ENCODE assay signal across 8 mouse cellular contexts in the genomic region with DNA sequence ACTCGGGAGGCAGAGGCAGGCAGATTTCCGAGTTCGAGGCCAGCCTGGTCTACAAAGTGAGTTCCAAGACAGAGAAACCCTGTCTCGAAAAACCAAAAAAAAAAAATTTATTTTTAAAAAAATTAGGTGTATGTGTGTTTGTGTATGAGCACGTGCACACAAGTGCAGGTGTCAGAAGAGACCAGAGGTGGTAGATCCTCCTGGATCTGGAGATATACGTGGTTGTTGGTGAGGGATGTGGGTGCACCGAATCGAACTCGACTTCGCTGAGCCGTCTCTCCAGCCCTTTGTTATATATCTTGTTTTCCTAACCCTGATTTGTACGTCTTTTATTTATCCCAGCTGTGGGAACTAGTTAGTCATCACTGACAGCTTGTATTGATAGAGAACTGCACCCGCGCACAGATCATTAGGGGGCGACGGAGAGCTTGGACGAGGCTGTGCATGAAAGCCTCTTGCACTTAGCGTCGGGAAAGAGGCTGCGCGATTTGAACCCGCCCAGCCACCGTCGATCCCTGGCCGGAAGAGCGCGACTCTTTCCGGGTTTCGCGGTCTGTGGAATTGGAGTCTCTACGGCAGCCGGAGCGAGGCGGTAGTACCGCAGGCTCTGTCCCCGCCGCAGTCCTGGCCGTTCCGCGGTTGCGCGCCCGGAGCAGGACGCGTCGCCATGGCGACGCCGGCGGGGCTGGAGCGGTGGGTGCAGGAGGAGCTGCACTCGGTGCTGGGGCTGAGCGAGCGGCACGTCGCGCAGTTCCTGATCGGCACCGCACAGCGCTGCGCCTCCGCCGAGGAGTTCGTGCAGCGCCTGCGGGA. TPM values are rescaled to one million over a fixed set of nuclear protein-coding genes. Genes with fewer than 3 reads are reported as not detected.
A peak's percentile ranks its signal among the peaks of the same experiment; 100 is the strongest.
DNase-seq lines count a peak whose midpoint lies in the region; ATAC-seq and TF ChIP-seq lines count a peak whose summit lies in the region.

A gene (plus strand): TSS at position 575 of the 813 bp plus-strand sequence.

- ATAC-seq in forebrain, embryonic 15.5 days (replicated peaks), result peak; percentile 93
- peak; percentile 91 for ATAC-seq in lung, embryonic 14.5 days (ENCODE audit: insufficient read depth)

- peak within 1 kb of the TSS; percentile 87 for H3K4me2 ChIP-seq in forebrain, embryonic 15.5 days (replicated peaks)
- peak within 1 kb of the TSS; percentile 73 for H3K4me2 ChIP-seq in lung, embryonic 14.5 days

- H3K9me3 ChIP-seq in ES-E14 (ENCODE audit: control insufficient read depth, insufficient read depth, low read depth, low read length), result no peaks in the 10 kb centered on the region
- H3K9me3 ChIP-seq in forebrain, embryonic 15.5 days, result no peaks in the 10 kb centered on the region
- H3K9me3 ChIP-seq in lung, embryonic 14.5 days (ENCODE audit: low read depth, low read length), result no peaks in the 10 kb centered on the region

- peak within 1 kb of the TSS; percentile 86 to 89 for H3K4me3 ChIP-seq in ES-E14 (ENCODE audit: insufficient read depth in 1 of 2, low read depth in 1 of 2, low read length in 2 of 2, poor library complexity in 1 of 2, severe bottlenecking in 1 of 2)
- H3K4me3 ChIP-seq in forebrain, embryonic 15.5 days, result peak within 1 kb of the TSS; percentile 82
- peak within 1 kb of the TSS; percentile 87 for H3K4me3 ChIP-seq in layer of hippocampus, adult 2 months
- H3K4me3 ChIP-seq in lung, embryonic 14.5 days (ENCODE audit: low read depth, low read length), result peak within 1 kb of the TSS; percentile 93
- peak within 1 kb of the TSS; percentile 94 for H3K4me3 ChIP-seq in olfactory bulb, adult 2 months (ENCODE audit: insufficient read depth, low read depth, low read length)
- H3K4me3 ChIP-seq in thymus, adult 2 months (ENCODE audit: control insufficient read depth, insufficient read depth, low read length), result peak within 1 kb of the TSS; percentile 72

- intact Hi-C loops in heart, postnatal 25 days (cut with DNase I), result loop anchor here (1.0 kb wide), 1 partner anchor 29 kb away; no protein-coding TSS in a partner anchor

- TF ChIP-seq CTCF in layer of hippocampus, adult 2 months (conservative IDR thresholded peaks at IDR 0.05), result peak; percentile 89
- TF ChIP-seq CTCF in lung, embryonic 14.5 days (IDR thresholded peaks at IDR 0.05; ENCODE audit: low read depth), result peak; percentile 85
- peak; percentile 49 for TF ChIP-seq CTCF in olfactory bulb, adult 2 months (IDR thresholded peaks at IDR 0.05; ENCODE audit: insufficient read depth, low read depth, low read length)
- peak; percentile 60; the same call in 1 of the 2 replicates for TF ChIP-seq CTCF in thymus, adult 2 months (IDR thresholded peaks at IDR 0.05; ENCODE audit: borderline replicate concordance, control insufficient read depth, extremely low read depth, insufficient read depth, low read length, poor library complexity)

- H3K27me3 ChIP-seq in forebrain, embryonic 15.5 days, result no peaks in the 10 kb centered on the region
- H3K27me3 ChIP-seq in lung, embryonic 14.5 days (ENCODE audit: insufficient read depth, low read length), result no peaks in the 10 kb centered on the region
- no peaks in the 10 kb centered on the region for H3K27me3 ChIP-seq in thymus, adult 2 months (ENCODE audit: control insufficient read depth, insufficient read depth, low read length)

- in situ Hi-C loops in ES-E14 (cut with MboI; ENCODE audit: low sequenced_read_pairs in 2 of 2, unreplicated experiment in 2 of 2), result no loop called here

- H3K9ac ChIP-seq in ES-E14 (ENCODE audit: insufficient read depth, low read depth, low read length, poor library complexity, severe bottlenecking), result peak within 1 kb of the TSS; percentile 79
- H3K9ac ChIP-seq in forebrain, embryonic 15.5 days (replicated peaks), result peak within 1 kb of the TSS; percentile 76
- H3K9ac ChIP-seq in lung, embryonic 14.5 days, result peak within 1 kb of the TSS; percentile 83

- H3K36me3 ChIP-seq in ES-E14 (ENCODE audit: control insufficient read depth, insufficient read depth, low read length, poor library complexity, severe bottlenecking), result peaks cover 29% of the 10 kb centered on the region
- peaks cover 42% of the 10 kb centered on the region for H3K36me3 ChIP-seq in forebrain, embryonic 15.5 days
- H3K36me3 ChIP-seq in lung, embryonic 14.5 days (ENCODE audit: insufficient read depth), result peaks cover 54% of the 10 kb centered on the region
- peaks cover 34% of the 10 kb centered on the region for H3K36me3 ChIP-seq in thymus, adult 2 months (ENCODE audit: control insufficient read depth, insufficient read depth, low read length)

- TF ChIP-seq POLR2A in olfactory bulb, adult 2 months (IDR thresholded peaks at IDR 0.05; ENCODE audit: insufficient read depth, low read depth, low read length), result peak; percentile 80; the same call in 1 of the 2 replicates
- TF ChIP-seq POLR2A in thymus, adult 2 months (IDR thresholded peaks at IDR 0.05; ENCODE audit: control insufficient read depth, extremely low read depth, insufficient read depth, low read length, poor library complexity), result 0 out of 2 replicates have a peak, but pooled peaks have one; percentile 31

- DNase-seq in ES-E14 (ENCODE audit: low read depth, low spot score), result peak; percentile 95
- DNase-seq in cerebellum, adult 11-12 months, result peak; percentile 94
- DNase-seq in heart, postnatal 25 days (ENCODE audit: low spot score), result peak; percentile 87
- DNase-seq in layer of hippocampus, adult 2 months (ENCODE audit: low spot score in 2 of 2), result peak; percentile 96
- DNase-seq in lung, embryonic 14.5 days, result peak; percentile 98
- peak; percentile 97 for DNase-seq in thymus, adult 2 months

- H3K4me1 ChIP-seq in ES-E14 (ENCODE audit: control insufficient read depth in 2 of 2, insufficient read depth in 2 of 2, low read length in 2 of 2, poor library complexity in 1 of 2), result peaks cover 0 to 2% of the 10 kb centered on the region in 2 experiments; a peak in 1 of 4 replicates
- H3K4me1 ChIP-seq in forebrain, embryonic 15.5 days, result peaks cover 16% of the 10 kb centered on the region
- 0 out of 2 replicates have a peak, but pooled peaks cover 5% of the 10 kb centered on the region for H3K4me1 ChIP-seq in lung, embryonic 14.5 days (ENCODE audit: insufficient read depth)
- peaks cover 14% of the 10 kb centered on the region for H3K4me1 ChIP-seq in olfactory bulb, adult 2 months (ENCODE audit: control insufficient read depth, insufficient read depth, low read length)
- peaks cover 7% of the 10 kb centered on the region for H3K4me1 ChIP-seq in thymus, adult 2 months (replicated peaks; ENCODE audit: control insufficient read depth, insufficient read depth, low read length)

- no peak within 1 kb of the TSS for H3K27ac ChIP-seq in ES-E14 (ENCODE audit: insufficient read depth, low read depth, low read length, poor library complexity, severe bottlenecking)
- peak within 1 kb of the TSS; percentile 77 for H3K27ac ChIP-seq in forebrain, embryonic 15.5 days (replicated peaks)
- H3K27ac ChIP-seq in layer of hippocampus, adult 2 months, result peak within 1 kb of the TSS; percentile 83
- H3K27ac ChIP-seq in lung, embryonic 14.5 days (ENCODE audit: low read depth), result peak within 1 kb of the TSS; percentile 52
- peak within 1 kb of the TSS; percentile 60; the same call in 1 of the 2 replicates for H3K27ac ChIP-seq in olfactory bulb, adult 2 months (ENCODE audit: insufficient read depth, low read depth, low read length)
- H3K27ac ChIP-seq in thymus, adult 2 months (ENCODE audit: control insufficient read depth, insufficient read depth, low read length), result no peak within 1 kb of the TSS

- 5% methylated on average over 66 of the region's 66 CpGs for WGBS in forebrain, embryonic 15.5 days
- WGBS in lung, embryonic 14.5 days, result 6% methylated on average over 66 of the region's 66 CpGs
- WGBS in olfactory bulb, adult 2 months, result 5% methylated on average over 66 of the region's 66 CpGs
- WGBS in thymus, adult 2 months, result 6% methylated on average over 66 of the region's 66 CpGs

TF ChIP-seq in ES-E14, 5 proteins besides CTCF, POLR2A, EP300 and RAD21:
- TF ChIP-seq ZC3H11A (IDR thresholded peaks at IDR 0.05; ENCODE audit: borderline replicate concordance, low read depth, low read length) (no peak), HCFC1 (IDR thresholded peaks at IDR 0.05; ENCODE audit: borderline replicate concordance, insufficient read depth, low read length) (peak; percentile 78), MAFK (IDR thresholded peaks at IDR 0.05; ENCODE audit: insufficient read depth, low read depth, low read length) (no peak)

RNA-seq across cellular contexts. Expression of the gene that starts here (rescaled TPM):
- total RNA-seq in ES-E14 (2012; rRNA removed), result 202 and 391 TPM in 2 replicates
- 36.3 and 38.0 TPM in 2 replicates for polyA plus RNA-seq in forebrain, embryonic 15.5 days (2015; fragmentation: Nextera tagmentation; extraction: Ambion mirVana)
- total RNA-seq in heart, postnatal 25 days (2021), result 10 to 100 TPM; 19.2 to 20.1 TPM
- 10 to 100 TPM; 28.1 to 31.3 TPM for total RNA-seq in layer of hippocampus, adult 2 months (2021)
- 40.8 and 42.9 TPM in 2 replicates for polyA plus RNA-seq in lung, embryonic 14.5 days (2014; fragmentation: Nextera tagmentation; extraction: Ambion mirVana)
- polyA plus RNA-seq in olfactory bulb, adult 2 months (2012; ENCODE audit: insufficient read depth, insufficient read length, low replicate concordance, missing spikeins), result not detected in 2 replicates
- polyA plus RNA-seq in thymus, adult 2 months (2012; rRNA removed), result 174 and 182 TPM in 2 replicates

Comparison
In these comparisons a context has a peak if more than half of its experiments do, and no peak if none do; other contexts are left out.
1. RNA of the gene that starts here (polyA plus RNA-seq): 174 to 182 TPM in thymus, adult 2 months, 40.8 to 42.9 TPM in lung, embryonic 14.5 days and 36.3 to 38.0 TPM in forebrain, embryonic 15.5 days; not detected in olfactory bulb, adult 2 months; every median in the first group is over 10 times any median in the second.
2. H3K27ac ChIP-seq: peak in forebrain, embryonic 15.5 days (single experiment), layer of hippocampus, adult 2 months (single experiment), lung, embryonic 14.5 days (single experiment) and olfactory bulb, adult 2 months (single experiment); none in ES-E14 (single experiment) and thymus, adult 2 months (single experiment).
3. Peak in every context shown above with its lines, with median percentiles within 50 percentile points of each other: DNase-seq, H3K4me3 ChIP-seq, H3K9ac ChIP-seq and CTCF ChIP-seq.